Mouse (Mus musculus): Measurements from ENCODE around the gene Bex4. TPM values are rescaled to one million over a fixed set of nuclear protein-coding genes. Genes with fewer than 3 reads are reported as not detected.
"Not testable (repeated sequence)": the region's sequence is repeated elsewhere in the genome, so short reads cannot be mapped to it uniquely, and the experiment has no call there.

The Bex4 gene
- total RNA-seq (2021), result 10 to 100 TPM; 15.3 to 21.0 TPM

DNA sequence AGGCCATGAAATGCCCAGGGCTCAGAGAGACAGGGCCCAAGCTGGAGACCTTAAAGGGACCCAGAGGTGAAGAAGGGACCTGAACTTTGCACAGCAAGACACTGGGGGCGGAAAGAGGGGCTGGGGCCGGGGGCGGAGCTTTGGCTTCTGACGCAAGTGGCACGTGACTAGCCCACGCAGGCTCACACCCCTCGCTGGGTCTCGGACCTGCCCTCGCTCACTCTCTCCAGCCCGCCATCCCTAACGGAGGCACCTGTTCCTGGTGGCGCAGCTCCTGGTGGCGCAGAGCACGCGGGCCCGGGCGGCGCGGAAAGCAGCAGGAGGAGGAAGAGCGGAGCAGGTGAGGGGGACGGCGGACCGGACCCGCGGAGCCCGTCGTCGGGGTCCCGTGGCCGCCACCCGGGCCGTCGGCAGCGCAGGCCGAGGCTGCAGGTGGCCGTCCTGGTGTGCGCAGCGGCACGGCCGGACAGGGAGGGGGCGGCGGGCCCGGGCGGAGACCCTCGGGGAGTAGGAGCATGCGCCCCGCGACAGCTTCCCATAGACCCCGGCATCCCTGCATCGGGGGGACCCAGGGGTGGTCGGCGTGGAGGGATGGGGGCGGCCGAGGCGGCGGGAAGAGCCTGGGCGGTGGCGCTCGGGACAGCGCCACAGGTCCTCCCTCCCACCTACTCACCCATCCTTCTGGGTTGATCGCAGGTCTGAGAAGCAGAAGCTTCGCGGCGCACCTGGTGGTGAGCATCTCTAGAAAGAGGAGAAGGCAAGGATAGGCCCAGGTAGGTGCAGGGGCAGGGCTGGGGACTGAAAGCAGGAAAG is at the start of gene Bex4:
Gene Bex4 (plus strand): TSS at position 170 of the 813 bp plus-strand sequence.
- not testable (repeated sequence) for DNase-seq

DNA sequence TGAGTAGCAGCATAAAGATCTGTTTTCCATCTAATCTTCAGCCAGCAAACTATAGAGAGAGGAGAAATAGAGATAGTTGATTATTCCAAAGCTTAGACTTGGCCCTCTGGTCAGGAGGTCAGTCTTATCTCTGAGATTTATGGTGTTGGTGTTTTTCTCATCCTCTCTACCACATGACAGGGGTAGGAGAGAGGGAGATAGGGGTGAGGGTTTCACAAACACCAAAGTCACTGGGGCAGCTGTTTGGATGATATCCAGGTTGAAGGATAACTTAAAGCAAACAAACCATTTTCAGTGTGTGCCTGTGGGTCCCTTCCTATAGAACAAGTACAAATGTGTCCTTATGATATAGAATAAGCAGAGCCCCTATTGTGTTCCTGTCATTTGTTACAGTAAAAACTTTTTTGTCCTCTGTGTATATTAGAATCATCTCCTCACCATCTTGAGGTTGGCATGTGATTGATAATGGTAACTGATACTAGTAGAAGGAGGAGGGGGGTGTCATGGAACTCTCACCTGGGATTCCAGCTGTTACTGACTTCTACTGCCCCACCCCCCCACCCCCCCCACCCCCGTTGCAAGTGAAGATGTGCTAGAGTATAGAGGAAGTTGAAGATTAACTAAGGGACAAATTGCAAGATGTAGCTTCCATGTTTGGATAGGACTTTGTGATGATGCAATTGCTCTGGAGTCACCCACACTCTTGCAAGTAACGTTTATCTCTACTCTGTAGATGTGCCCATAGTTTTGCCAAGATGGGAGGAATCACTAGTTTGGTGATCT is 46.1 kb upstream of the Bex4 start:
- no peak for DNase-seq

- peak in 1 of 2 experiments; percentile 10 for DNase-seq
Observed at GRCm38 (mm10) chrX:136094421-136094820, 44.4 kb upstream of the Bex4 start.

- DNase-seq, result peak in 1 of 2 experiments; percentile 11
Observed at GRCm38 (mm10) chrX:136104046-136104723, 34.6 kb upstream of the Bex4 start.

DNA sequence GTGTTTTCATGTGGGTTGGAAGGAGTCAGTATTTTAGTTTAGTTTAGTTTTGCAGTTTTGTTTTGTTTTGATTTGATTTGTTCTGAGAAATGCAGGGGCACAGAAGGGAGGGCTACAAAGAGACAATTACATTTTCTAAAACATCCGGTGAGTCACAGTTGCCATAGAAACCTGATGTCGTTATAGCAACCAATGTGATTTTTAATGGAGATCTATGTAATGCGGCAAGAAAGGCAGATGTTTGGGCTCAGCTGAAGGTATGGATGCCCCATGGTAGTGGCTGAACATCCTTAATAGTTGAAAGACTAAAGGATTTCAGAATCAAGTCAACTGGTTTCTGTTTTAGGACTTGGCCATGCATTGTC is 34.1 kb upstream of the Bex4 start:
- DNase-seq, result no peak

GRCm38 (mm10) chrX:136107942-136108341 is 30.9 kb upstream of the Bex4 start:
- peak in 1 of 2 experiments; percentile 42 for DNase-seq

- no peak for DNase-seq
Observed at GRCm38 (mm10) chrX:136115015-136115414, 23.8 kb upstream of the Bex4 start.

DNA sequence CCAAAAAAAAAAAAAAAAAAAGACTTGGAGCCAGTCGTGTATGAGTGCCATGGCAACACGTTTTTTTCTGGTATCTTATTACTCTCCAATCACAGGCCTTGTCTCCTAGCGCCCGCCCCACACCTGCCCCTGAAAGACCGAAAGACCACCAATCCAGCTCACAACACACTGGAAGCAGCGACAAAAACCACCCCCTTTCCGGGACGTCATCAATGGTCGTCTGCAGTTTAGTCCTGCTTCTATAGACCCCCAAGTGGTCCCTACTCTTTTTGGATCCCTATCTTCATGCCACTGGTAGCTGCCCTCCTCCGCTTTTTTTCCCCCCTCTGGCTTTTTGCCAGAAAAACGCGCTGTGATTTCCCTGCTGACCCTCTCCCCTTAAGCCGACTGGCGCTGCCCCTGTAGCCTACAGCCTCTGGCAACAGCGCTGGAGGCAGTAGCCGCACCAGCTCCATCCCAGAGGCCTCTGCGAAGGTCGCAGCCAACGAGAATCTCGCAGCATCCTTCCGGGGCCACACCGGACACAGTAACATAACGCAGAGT is 23.3 kb upstream of the Bex4 start:
- peak; percentile 65 to 73 for DNase-seq

DNA sequence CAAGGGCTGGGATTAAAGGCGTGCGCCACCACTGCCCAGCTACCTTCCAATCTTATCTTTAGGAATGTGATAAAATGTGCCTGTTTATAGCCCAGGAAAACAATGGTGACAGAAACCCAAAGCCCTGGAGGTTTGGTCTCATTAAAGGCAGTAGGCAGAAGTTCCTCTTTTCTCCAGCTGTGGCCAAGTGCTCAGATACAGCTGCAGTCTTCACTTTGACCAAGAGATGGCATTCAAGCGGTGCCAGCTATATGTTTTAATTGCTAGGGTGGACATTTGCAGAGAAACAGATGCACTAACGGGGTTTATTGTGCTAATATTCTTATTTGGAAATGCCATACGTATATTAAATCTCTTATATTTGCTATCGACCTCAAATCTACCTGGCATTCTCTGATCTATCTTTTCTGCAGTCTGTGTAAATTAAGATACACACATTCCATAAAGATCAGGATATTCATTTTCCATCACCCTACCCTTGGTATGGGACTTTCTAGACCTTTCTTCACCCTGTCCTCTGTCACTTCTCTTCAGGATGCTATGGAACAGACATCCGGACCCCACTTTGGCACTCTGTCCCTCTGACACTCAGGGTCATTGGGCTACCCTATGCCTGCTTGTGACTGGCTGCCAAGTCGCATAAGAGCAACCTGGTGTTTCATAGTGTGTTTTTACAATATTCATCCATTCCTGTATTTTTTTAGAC is 11.6 kb upstream of the Bex4 start:
- no peak for DNase-seq

GRCm38 (mm10) chrX:136127744-136128064 is 11.1 kb upstream of the Bex4 start:
- DNase-seq, result peak; percentile 31 to 49

DNA sequence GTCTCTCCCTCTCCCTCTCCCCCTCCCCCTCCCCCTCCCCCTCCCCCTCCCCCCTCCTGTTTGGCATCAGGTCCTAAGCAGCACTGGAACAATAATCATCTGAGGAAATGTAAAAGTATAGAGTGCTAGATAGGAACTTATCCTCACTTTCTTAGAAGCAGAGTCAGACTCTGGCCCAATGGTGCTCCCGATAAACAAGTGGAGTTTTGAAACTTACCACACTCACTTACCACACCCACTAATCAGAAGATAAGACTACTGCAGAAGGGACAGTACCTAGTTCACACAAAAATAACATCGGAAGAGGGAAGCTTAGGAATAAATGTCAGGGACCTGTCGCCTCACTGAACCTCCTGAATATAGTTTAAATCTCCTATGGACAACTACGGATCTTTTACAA is 3.2 kb upstream of the Bex4 start:
- DNase-seq, result no peak

GRCm38 (mm10) chrX:136139640-136140004 is 826 bp downstream of the Bex4 start:
- not testable (repeated sequence) for DNase-seq

DNA sequence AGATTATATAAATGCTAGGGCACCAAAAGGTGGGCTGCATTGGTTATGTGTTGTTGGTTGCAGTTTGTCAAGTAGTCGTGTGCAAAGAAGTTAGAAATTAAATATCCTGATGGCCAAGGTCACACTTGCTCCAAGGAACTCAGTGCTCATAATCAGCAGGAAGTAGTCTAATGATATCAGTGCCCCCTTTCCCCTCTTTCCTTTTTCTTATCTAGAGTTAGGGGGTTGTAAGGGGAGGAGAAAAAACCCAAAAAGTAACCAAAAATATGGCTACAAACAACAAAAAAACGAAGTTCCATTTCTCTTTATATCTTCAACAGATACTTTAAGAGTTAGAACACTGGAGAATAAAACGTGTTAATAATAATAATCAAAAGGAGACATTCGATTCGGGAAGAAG is 2.6 kb downstream of the Bex4 start:
- no peak for DNase-seq

- DNase-seq, result no peak
Observed at GRCm38 (mm10) chrX:136143711-136144110, 4.9 kb downstream of the Bex4 start.

GRCm38 (mm10) chrX:136144195-136144594 is 5.4 kb downstream of the Bex4 start:
- DNase-seq, result no peak

DNA sequence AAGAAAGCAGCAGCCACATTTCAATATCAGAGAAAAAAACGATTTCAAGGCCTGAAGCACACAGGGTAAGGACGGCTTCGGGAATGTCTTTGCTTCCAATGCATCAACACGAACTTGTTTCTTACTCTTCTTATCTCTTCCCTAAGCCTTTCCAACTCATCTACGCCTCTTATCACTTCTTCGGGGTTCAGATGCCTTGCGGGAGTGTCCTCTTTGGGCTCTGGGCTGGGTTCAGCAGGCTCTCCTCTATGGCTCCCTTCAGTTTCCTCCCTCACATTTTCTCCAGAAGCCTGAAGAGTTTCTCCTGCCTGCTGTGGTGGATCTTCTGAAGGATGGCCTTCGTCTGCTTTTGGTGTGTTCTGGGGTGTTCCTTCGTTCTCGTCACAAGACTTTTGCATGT is 31.8 kb downstream of the Bex4 start:
- no peak for DNase-seq

DNA sequence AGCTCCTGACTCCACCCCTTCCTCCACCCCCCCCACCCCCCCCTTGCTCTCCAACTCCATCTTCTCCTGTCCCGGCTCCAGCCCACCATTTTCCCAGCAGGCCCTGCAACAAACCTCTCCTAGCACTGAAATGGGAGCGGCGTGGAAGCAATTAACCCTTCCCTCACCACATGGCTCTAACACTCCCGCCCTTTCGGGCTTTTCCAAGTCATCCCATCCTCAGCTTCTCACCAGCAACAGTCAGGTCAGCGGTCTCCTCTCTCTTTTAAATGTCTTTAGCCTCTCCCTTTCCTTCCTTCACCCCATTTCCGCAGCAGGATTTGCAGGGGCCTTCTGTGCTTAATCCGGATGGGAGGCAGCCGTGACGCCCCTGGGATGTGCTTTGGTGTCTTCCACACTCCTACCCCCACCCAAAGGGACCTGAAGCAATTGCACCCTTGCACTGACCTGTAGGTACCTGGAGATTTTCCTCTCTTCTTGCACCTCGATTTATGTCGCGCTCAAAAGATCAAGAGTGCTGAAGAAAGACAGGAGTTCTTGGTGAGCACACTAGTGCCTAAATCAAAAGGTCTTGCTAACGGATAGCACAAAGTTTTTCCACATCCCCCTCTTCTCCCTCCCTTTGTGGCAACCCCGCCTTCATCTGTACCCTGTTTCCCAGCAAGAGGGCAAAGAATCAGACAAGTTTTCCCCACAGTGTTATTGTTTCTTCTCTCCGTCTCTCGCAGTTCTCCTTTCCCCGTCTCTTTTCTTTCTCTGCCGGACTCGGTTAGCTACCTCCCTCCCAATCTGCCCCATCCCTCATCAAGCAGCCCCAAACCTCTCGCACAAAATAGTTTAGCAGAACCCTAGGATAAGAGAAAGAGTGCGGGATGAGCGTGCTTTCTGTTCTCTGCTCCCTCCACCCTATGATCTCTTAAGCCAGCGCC is 32.7 kb downstream of the Bex4 start:
- peak; percentile 28 to 38 for DNase-seq

DNA sequence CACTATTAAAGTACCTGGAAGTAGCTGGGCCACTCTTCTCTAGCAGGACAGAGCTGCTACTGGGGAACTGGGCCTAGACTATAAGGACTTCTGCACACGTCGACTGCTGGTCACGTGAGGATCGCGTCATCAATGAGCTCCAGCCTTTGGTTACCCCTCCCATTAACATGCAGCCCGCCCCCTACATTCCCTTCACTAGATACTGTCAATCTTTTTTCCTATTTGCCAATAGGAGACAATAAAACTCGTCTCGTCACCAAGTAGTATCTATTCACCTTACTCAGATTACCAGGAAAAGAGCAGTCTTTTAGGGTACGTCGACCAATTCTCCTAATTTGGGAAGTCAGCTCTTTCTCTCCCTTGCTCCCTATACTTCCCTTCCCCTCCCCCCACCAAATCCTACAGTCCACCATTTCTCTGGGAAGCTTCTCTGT is 33.3 kb downstream of the Bex4 start, which contains the start of gene Tceal8:
Gene Tceal8 (minus strand): TSS at position 225 of the 434 bp plus-strand sequence.
- peak; percentile 62 for DNase-seq

DNA sequence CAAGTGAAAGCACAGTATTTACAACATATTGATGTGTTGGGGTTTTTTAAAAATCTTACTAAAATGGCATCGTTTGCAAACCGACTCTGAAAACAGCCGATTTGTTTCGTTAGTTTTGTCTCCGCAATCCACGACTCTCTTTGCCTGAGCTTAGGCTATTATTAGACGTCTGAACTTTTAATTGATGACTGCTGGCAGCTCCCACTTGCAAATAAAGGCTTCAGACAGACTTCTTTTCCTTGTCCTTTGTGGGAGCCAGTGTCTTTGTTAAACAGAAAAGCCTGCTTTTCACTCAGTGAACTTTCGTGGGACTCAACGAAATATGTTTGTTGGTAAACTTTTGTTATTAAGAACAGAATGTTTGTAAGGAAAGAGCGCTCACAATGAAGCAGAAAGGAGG is 34.0 kb downstream of the Bex4 start:
- DNase-seq, result no peak

- no peak for DNase-seq
Observed at GRCm38 (mm10) chrX:136180897-136181553, 42.2 kb downstream of the Bex4 start.

- DNase-seq, result no peak
Observed at GRCm38 (mm10) chrX:136183107-136183506, 44.3 kb downstream of the Bex4 start.
